Mouse (Mus musculus): ENCODE data around the gene Cldn4. TPM values are rescaled to one million over a fixed set of nuclear protein-coding genes. Genes with fewer than 3 reads are reported as not detected.

Gene Cldn4
- not detected for total RNA-seq (2021)
- long read RNA-seq, experiment 1: 0 reads
- long read RNA-seq, experiment 2: 0 reads

DNA sequence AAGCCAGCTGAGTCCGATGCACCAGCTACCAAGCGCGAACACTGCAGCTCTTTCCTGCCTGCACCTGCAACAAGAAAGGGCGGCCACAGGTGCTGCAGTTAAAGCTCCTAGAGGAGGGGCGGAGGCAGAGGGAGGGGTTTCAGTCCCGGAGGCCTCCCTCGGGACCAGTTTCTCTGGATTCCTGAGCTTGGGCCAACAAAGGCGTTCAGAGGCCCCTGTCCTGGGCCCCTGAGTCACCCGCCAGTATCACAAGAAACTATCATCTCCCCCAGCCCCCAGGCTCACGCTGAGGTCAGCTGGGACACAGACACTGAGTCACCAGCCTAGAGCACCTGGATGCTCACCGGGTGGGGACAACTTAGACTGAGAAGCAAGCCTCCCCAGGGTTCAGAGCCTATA lies at the start of gene Cldn4:
Cldn4 (minus strand) TSS at position 78 of the 399 bp plus-strand sequence.
- no peak for DNase-seq (ENCODE audit: low spot score in 2 of 2)
- intact Hi-C loops (cut with DNase I): no loop called here

- intact Hi-C loops (cut with DNase I): no loop called here
- no peak for DNase-seq (ENCODE audit: low spot score in 2 of 2)
These were observed 45.8 kb upstream of the Cldn4 start for GRCm38 (mm10) chr5:134992566-134992965.

- intact Hi-C loops (cut with DNase I): no loop called here
- DNase-seq (ENCODE audit: low spot score in 2 of 2): no peak
These were observed 43.0 kb upstream of the Cldn4 start for GRCm38 (mm10) chr5:134989741-134990140.

- DNase-seq (ENCODE audit: low spot score in 2 of 2): no peak
These were observed 42.4 kb upstream of the Cldn4 start for GRCm38 (mm10) chr5:134989166-134989565.

DNA sequence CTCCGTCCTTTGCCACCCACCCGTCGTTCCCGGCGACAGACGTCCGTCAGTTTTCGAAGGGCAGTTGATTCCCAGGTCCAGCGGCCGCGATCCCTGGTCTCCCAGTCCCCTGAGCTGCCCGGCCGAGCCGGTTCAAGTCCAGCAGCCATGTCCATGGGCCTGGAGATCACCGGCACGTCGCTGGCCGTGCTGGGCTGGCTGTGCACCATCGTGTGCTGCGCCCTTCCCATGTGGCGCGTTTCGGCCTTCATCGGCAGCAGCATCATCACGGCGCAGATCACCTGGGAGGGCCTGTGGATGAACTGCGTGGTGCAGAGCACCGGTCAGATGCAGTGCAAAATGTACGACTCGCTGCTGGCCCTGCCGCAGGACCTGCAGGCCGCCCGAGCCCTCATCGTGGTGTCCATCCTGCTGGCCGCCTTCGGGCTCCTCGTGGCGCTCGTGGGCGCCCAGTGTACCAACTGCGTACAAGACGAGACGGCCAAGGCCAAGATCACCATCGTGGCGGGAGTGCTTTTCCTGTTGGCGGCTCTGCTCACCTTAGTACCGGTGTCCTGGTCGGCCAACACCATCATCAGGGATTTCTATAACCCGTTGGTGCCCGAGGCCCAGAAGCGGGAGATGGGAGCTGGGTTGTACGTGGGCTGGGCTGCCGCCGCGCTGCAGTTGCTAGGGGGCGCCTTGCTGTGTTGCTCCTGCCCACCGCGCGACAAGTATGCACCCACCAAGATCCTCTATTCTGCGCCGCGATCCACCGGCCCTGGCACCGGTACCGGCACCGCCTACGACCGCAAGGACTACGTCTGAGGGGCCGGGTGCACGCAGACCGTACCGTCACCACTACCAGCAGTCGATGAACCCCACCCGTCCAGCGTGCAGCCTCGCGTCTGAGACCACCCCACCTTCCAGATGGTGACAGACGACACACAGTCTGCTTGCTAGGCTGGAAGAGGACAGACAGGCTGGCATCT lies 39.8 kb upstream of the Cldn4 start:
- peak in 1 of 2 experiments; percentile 36 for DNase-seq (ENCODE audit: low spot score in 2 of 2)
- intact Hi-C loops (cut with DNase I): no loop called here

More at GRCm38 (mm10) chr5:134989166-134989565, 42.4 kb upstream of the Cldn4 start:
- intact Hi-C loops (cut with DNase I): no loop called here

DNA sequence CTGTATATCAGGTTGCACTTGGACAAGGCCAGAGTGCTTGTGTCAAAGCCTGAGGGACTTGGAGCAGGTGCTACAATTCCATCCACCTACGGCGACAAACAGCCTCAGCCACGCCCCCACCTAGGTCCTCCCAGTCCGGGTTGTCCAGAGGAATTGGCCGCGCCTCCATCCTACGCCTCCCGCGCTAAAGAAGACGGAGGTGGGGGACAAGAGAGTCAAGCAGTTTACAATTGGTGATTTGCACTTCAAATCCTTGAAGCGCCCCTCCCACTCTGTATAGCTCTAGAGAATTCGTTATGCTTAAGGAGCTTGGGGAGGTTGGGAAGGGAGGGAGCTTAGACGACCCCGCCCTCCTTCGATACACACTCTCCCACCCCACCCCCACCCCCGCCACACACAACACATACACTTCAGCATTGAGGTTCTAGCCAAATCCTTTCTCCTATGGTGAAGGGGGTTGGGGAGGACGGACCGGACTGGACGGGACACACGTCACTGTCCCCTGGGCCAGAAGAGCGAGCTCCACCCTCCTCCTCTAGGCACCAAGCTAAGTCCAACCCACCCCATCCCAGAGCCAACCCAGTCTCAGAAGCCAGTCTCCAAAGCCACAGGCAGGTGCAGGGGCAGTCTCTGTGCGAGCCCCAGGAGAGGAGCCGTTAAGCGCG lies 39.0 kb upstream of the Cldn4 start, which contains the start of gene Cldn3:
Cldn3 (plus strand) TSS at position 582 of the 665 bp plus-strand sequence.
- peak in 1 of 2 experiments; percentile 23 for DNase-seq (ENCODE audit: low spot score in 2 of 2)
- intact Hi-C loops (cut with DNase I): no loop called here

- intact Hi-C loops (cut with DNase I): no loop called here
- DNase-seq (ENCODE audit: low spot score in 2 of 2): no peak
These were observed 37.0 kb upstream of the Cldn4 start for GRCm38 (mm10) chr5:134983771-134984170.

- intact Hi-C loops (cut with DNase I): no loop called here
- no peak for DNase-seq (ENCODE audit: low spot score in 2 of 2)
These were observed 36.4 kb upstream of the Cldn4 start for GRCm38 (mm10) chr5:134983111-134983510.

- DNase-seq (ENCODE audit: low spot score in 2 of 2): no peak
- intact Hi-C loops (cut with DNase I): no loop called here
These were observed 34.4 kb upstream of the Cldn4 start for GRCm38 (mm10) chr5:134981149-134981548.

DNA sequence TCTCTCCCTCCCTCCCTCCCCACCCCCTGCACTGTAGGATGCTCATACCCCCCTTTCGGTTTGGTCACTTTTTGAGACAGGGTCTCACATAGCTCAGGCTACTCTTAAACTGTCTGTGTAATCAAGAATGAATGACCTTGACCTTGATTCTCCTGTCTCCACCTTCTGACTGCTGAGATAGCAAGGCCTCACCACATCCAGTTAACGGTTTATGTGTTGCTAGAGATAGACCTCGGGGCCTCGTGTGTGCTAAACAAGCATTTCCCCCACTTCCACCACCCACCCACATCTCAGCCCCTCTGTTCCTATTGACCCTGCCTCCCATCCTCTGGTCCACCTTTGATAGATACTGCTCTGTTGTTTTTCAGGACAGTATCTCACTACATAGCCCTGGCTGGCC lies 31.1 kb upstream of the Cldn4 start:
- no peak for DNase-seq (ENCODE audit: low spot score in 2 of 2)
- intact Hi-C loops (cut with DNase I): no loop called here

DNA sequence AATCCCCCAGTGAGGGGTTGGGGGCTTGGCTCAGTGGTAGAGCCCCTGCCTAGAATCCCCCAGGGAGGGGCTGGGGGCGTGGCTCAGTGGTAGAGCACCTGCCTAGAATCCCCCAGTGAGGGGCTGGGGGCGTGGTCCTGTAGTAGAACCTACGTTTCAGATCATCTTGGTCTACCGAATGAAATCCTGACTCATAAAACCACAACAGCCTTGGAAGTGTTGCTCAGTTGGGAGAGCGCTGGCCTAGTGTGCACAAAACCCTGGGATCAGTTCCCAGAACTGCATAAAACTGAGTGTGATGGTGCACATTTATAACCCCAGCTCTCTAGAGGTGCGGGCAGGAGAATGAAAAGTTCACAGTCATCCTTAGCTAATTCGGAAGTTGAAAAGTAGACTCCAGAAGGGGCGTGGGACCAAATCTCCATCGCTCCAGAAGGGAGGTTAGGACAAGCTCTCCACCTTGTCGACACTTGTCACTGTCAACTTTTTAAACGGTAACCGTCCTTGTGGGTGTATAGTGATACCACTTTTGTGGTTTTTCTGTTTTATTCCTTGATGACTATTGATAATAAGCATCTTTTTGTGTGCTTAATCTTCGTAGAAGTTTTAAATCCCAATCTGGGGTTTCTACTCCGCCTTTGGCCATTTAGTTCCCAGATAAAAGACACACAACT lies 30.0 kb upstream of the Cldn4 start:
- DNase-seq (ENCODE audit: low spot score in 2 of 2): no peak
- intact Hi-C loops (cut with DNase I): no loop called here

DNA sequence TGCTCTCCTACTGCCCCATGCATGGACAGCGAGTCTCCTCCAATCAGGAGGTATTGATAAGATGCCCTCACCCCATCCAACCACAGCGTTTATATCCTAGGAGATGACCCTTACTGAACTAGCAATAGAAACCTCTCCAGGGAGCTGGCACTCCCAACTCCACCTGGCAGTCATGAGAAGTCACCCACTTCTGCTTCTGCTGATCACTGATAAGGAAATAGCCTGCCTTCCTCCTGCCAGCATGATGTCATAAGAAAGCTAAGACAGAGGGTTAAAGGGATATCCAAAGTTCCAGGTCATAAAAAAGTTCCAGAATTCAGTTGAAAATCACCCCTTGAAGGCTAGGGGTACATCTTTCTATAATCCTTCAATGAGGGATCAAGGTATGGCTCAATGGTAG lies 29.4 kb upstream of the Cldn4 start:
- no peak for DNase-seq (ENCODE audit: low spot score in 2 of 2)

DNA sequence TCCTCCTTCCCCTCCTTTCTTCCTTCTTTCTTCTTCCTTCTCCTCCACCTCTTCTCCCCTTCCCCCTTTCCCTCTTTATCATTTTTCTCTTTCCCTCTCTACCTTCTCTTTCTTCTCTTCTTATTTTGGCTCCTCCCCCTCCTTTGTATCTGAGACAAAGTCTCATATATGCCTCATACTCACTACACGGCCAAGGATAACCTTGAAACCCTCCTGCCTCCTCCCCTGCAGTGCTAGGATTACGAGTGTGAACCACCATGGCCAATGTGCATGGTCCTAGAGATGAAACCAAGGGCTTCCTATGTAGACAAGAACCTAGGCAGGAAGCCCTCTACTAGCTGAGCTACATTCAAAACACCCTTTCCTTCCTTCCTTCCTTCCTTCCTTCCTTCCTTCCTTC lies 28.2 kb upstream of the Cldn4 start:
- no peak for DNase-seq (ENCODE audit: low spot score in 2 of 2)
- intact Hi-C loops (cut with DNase I): no loop called here

More for the DNA sequence above, 29.4 kb upstream of the Cldn4 start:
- intact Hi-C loops (cut with DNase I): no loop called here

GRCm38 (mm10) chr5:134974294-134974693 lies 27.6 kb upstream of the Cldn4 start:
- DNase-seq (ENCODE audit: low spot score in 2 of 2): no peak
- intact Hi-C loops (cut with DNase I): no loop called here

DNA sequence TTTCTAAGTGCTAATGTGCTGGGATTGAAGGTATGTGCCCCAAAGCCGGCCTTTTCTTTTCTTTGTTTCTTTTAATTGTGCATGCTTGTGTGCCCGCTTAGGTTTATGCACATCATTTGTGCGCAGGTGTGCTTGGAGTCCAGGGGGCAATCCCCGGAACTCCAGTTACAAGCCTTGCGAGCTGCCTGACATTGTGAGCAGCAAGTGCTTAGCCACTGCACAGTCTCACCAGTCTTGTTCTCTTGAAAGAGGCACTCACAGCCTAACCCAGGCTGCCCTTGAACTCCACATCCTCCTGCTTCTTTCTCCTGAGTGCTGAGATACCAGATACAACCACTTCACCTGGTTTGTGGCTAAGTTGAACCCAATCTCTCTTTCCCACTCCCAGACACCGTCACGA lies 26.8 kb upstream of the Cldn4 start:
- DNase-seq (ENCODE audit: low spot score in 2 of 2): no peak
- intact Hi-C loops (cut with DNase I): no loop called here

DNA sequence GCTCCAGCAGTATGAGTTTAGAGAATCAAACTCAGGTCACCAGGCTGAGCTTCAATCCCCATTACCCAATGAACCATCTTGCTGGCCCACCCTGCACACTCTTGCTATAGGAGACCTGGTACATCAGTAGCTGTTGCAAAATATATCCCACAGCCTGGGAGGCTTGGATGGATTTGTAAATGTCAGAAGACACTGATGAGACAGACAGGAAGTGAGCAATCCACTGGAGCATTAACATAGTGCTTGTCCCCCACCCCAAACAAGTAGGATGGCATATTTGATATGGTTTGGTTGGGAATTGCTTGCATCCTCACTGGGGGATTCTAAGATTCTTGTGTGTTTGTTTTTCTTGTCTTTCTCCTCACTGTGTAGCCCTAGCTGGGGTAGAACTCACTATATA lies 26.3 kb upstream of the Cldn4 start:
- intact Hi-C loops (cut with DNase I): no loop called here
- no peak for DNase-seq (ENCODE audit: low spot score in 2 of 2)

GRCm38 (mm10) chr5:134970671-134971070 lies 23.9 kb upstream of the Cldn4 start:
- intact Hi-C loops (cut with DNase I): no loop called here
- DNase-seq (ENCODE audit: low spot score in 2 of 2): no peak

DNA sequence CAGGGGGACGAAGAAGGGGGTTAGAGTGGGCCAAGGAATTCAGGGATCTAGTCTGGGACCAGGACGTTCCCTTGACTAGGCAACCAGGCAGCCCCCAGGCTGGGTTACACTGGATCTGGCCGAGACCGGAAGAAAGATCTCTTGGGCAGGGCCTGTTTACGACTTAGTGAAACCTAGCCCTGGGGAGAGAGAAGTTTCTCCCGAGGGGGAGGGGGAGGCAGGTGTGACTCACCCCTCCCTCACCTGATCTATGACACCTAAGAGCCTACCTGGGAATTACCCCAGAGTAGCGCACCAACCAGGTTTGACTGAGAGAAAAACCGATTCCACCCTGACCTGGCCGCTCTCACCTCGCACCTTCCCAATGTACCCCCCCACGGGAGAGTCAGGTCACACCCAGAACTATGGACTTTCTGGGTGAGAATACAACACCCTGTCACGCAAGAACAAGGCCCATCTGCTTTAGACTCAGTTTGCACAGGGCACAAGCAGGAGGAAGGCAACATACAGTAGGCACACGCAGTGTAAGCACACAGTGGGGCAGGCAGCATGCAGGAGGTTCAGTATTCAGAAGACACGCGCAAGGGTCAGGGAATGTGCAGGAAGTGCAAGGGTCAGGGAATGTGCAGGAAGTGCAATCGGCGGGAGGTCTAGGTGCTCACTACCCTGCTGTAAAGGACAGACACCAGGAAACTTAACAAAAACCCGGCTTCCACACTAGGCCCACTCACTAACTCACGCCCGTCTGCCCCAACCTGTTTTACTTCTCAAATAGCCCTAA lies 20.6 kb upstream of the Cldn4 start:
- DNase-seq (ENCODE audit: low spot score in 2 of 2): no peak
- intact Hi-C loops (cut with DNase I): loop anchor here (5.0 kb wide), 1 partner anchor 35 kb away; the partner anchor contains the start of gene Mettl27
